In genomic region chr1:190634935-190635334, GRCm38 (mm10) we compare ENCODE assay signal across 23 mouse cellular contexts.
"Had no signal": no experiment of that assay in that cellular context is flagged by ENCODE, and none has a peak within 500 bp of the region (broad histone marks: within the 10 kb centered on the region; RNA-seq: fewer than 3 reads in every experiment).

No protein-coding gene starts in this region.

- H3K27me3 ChIP-seq: lung, embryonic 15.5 days; megakaryocyte, embryonic 14.5 days; midbrain, embryonic 15.5 days; neural tube, embryonic 12.5 days; neural tube, embryonic 15.5 days had no signal

- H3K4me1 ChIP-seq: lung, embryonic 15.5 days; megakaryocyte, embryonic 14.5 days; midbrain, embryonic 15.5 days; neural tube, embryonic 12.5 days; neural tube, embryonic 15.5 days had no signal

- H3K4me2 ChIP-seq: lung, embryonic 15.5 days; midbrain, embryonic 15.5 days; neural tube, embryonic 12.5 days; neural tube, embryonic 15.5 days had no signal

- ATAC-seq: intestine, embryonic 16.5 days; midbrain, embryonic 15.5 days had no signal

- H3K36me3 ChIP-seq: lung, embryonic 15.5 days; midbrain, embryonic 10.5 days; midbrain, embryonic 15.5 days; neural tube, embryonic 12.5 days; neural tube, embryonic 15.5 days had no signal

- H3K4me3 ChIP-seq: layer of hippocampus, adult 2 months; lung, embryonic 15.5 days; megakaryocyte, embryonic 14.5 days; midbrain, embryonic 10.5 days; midbrain, embryonic 15.5 days; neural tube, embryonic 12.5 days; neural tube, embryonic 15.5 days had no signal

- H3K9me3 ChIP-seq: lung, embryonic 15.5 days; megakaryocyte, embryonic 14.5 days; midbrain, embryonic 10.5 days; midbrain, embryonic 15.5 days; neural tube, embryonic 12.5 days; neural tube, embryonic 15.5 days had no signal

- H3K9ac ChIP-seq: liver, embryonic 14.5 days; lung, embryonic 15.5 days; midbrain, embryonic 15.5 days; neural tube, embryonic 12.5 days; neural tube, embryonic 15.5 days had no signal

- DNase-seq: kidney, adult 18-20 months; kidney, postnatal 25 days; layer of hippocampus, adult 9-11 months; lung, adult 18-20 months; lung, postnatal 10 days; lung, postnatal 36 days; right cerebral cortex, adult 18-20 months; right cerebral cortex, postnatal 14 days; right cerebral cortex, postnatal 4 days; thymus, adult 2 months; thymus, postnatal 14 days; thymus, postnatal 4 days had no signal

- H3K27ac ChIP-seq: kidney, postnatal 0 days; layer of hippocampus, adult 2 months; liver, embryonic 14.5 days; lung, embryonic 15.5 days; midbrain, embryonic 10.5 days; midbrain, embryonic 15.5 days; neural tube, embryonic 12.5 days; neural tube, embryonic 15.5 days; stomach, postnatal 0 days had no signal
